Mouse (Mus musculus): ENCODE data around the gene Rnf121. TPM values are rescaled to one million over a fixed set of nuclear protein-coding genes. Genes with fewer than 3 reads are reported as not detected.
A peak's percentile ranks its signal among the peaks of the same experiment; 100 is the strongest.

Rnf121 gene
- polyA plus RNA-seq, 1 experiment from 2014 or later, result 22.3 TPM

DNA sequence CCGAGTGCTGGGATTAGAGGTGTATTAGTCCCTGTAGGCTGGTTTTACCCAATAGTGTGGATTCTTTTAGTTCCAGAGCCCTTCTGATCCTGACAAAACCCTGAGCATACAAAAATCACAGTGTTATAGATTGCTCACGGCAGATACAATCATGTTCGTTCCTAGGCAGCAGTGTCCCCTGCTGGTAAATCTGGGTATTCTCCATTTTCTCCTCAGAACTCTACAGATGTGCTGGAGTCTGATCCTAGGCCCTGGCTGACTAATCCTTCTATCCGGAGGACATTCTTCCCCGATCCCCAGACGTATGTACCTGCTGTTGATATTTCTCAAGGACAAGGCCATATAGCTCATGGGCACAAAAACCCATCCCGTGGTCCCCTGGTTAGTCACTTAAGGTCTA lies 13.2 kb upstream of the Rnf121 start:
- Histone ChIP-seq H3K4me1 (replicated peaks; ENCODE audit: control insufficient read depth, insufficient read depth, low read length) (no peaks in the 10 kb centered on the region), H3K27me3 (replicated peaks; ENCODE audit: control insufficient read depth, insufficient read depth, low read length) (no peaks in the 10 kb centered on the region), H3K9me3 (ENCODE audit: control insufficient read depth) (no peaks in the 10 kb centered on the region), H3K9ac (ENCODE audit: low read depth, low read length) (no peak overlapping the region), H3K4me2 (replicated peaks; ENCODE audit: low read depth) (no peak overlapping the region), H3K4me3 (ENCODE audit: low read depth, low read length) (no peak overlapping the region), H3K36me3 (ENCODE audit: control insufficient read depth, insufficient read depth) (peaks cover 63% of the 10 kb centered on the region), H3K27ac (ENCODE audit: low read depth, low read length) (no peak overlapping the region)
- TF ChIP-seq CTCF (IDR thresholded peaks at IDR 0.05; ENCODE audit: low read depth), result peak; percentile 90
- no peak for ATAC-seq
- 69% methylated on average over 7 of the region's 7 CpGs for WGBS

- no peak overlapping the region for H3K4me2 ChIP-seq (replicated peaks; ENCODE audit: low read depth)
- no peaks in the 10 kb centered on the region for H3K27me3 ChIP-seq (replicated peaks; ENCODE audit: control insufficient read depth, insufficient read depth, low read length)
- no peaks in the 10 kb centered on the region for H3K9me3 ChIP-seq (ENCODE audit: control insufficient read depth)
- peaks cover 63% of the 10 kb centered on the region for H3K36me3 ChIP-seq (ENCODE audit: control insufficient read depth, insufficient read depth)
- no peak for ATAC-seq
- WGBS, result 78% methylated on average over 7 of the region's 7 CpGs
- peak; percentile 76 for TF ChIP-seq CTCF (IDR thresholded peaks at IDR 0.05; ENCODE audit: low read depth)
- no peaks in the 10 kb centered on the region for H3K4me1 ChIP-seq (replicated peaks; ENCODE audit: control insufficient read depth, insufficient read depth, low read length)
- no peak overlapping the region for H3K27ac ChIP-seq (ENCODE audit: low read depth, low read length)
- H3K4me3 ChIP-seq (ENCODE audit: low read depth, low read length), result no peak overlapping the region
- no peak overlapping the region for H3K9ac ChIP-seq (ENCODE audit: low read depth, low read length)
Measured at GRCm38 (mm10) chr7:102076714-102077296, 11.5 kb upstream of the Rnf121 start.

GRCm38 (mm10) chr7:102066363-102066762 lies 1.1 kb upstream of the Rnf121 start:
- Histone ChIP-seq H3K4me3 (ENCODE audit: low read depth, low read length) (peak overlapping the region; percentile 70), H3K27me3 (replicated peaks; ENCODE audit: control insufficient read depth, insufficient read depth, low read length) (no peaks in the 10 kb centered on the region), H3K9ac (ENCODE audit: low read depth, low read length) (0 out of 2 replicates have a peak overlapping the region, but pooled peaks have one; percentile 26), H3K4me2 (replicated peaks; ENCODE audit: low read depth) (peak overlapping the region; percentile 72), H3K9me3 (ENCODE audit: control insufficient read depth) (no peaks in the 10 kb centered on the region), H3K36me3 (ENCODE audit: control insufficient read depth, insufficient read depth) (no peaks in the 10 kb centered on the region), H3K27ac (ENCODE audit: low read depth, low read length) (no peak overlapping the region), H3K4me1 (replicated peaks; ENCODE audit: control insufficient read depth, insufficient read depth, low read length) (peaks cover 17% of the 10 kb centered on the region; the same call in 1 of the 2 replicates)
- ATAC-seq, result no peak
- no peak for TF ChIP-seq CTCF (IDR thresholded peaks at IDR 0.05; ENCODE audit: low read depth)
- WGBS, result 54% methylated on average over 6 of the region's 6 CpGs

GRCm38 (mm10) chr7:102064655-102065045 lies 619 bp downstream of the Rnf121 start:
- Histone ChIP-seq H3K4me2 (replicated peaks; ENCODE audit: low read depth) (peak overlapping the region; percentile 72), H3K4me1 (replicated peaks; ENCODE audit: control insufficient read depth, insufficient read depth, low read length) (peaks cover 17% of the 10 kb centered on the region; the same call in 1 of the 2 replicates), H3K9me3 (ENCODE audit: control insufficient read depth) (no peaks in the 10 kb centered on the region), H3K9ac (ENCODE audit: low read depth, low read length) (peak overlapping the region; percentile 53), H3K4me3 (ENCODE audit: low read depth, low read length) (peak overlapping the region; percentile 70), H3K27ac (ENCODE audit: low read depth, low read length) (no peak overlapping the region; the same call in 1 of the 2 replicates), H3K27me3 (replicated peaks; ENCODE audit: control insufficient read depth, insufficient read depth, low read length) (no peaks in the 10 kb centered on the region), H3K36me3 (ENCODE audit: control insufficient read depth, insufficient read depth) (no peaks in the 10 kb centered on the region)
- WGBS, result 1% methylated on average over 9 of the region's 9 CpGs
- peak; percentile 10; the same call in 1 of the 2 replicates for ATAC-seq
- no peak for TF ChIP-seq CTCF (IDR thresholded peaks at IDR 0.05; ENCODE audit: low read depth)

DNA sequence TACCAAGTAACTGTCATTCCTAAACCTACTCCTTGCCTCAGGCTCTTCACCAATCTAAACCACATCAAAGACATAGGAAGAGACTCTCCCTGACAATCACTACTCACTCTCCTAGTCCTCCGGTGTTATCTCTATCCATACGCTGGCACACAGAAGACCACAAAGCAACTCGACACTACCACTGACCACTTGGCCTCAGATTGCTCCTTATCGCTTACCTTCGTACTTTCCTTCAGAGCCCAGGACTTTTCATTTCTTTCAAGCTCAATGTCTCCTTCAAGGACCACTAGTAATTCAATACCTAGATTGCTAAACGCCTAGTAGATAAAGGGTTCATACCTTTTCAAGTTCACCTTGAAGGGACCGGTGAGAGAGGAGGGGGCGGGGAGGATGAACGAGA lies 1.4 kb downstream of the Rnf121 start:
- H3K4me2 ChIP-seq (replicated peaks; ENCODE audit: low read depth), result peak overlapping the region; percentile 72
- H3K36me3 ChIP-seq (ENCODE audit: control insufficient read depth, insufficient read depth), result no peaks in the 10 kb centered on the region
- TF ChIP-seq CTCF (IDR thresholded peaks at IDR 0.05; ENCODE audit: low read depth), result no peak
- no peak overlapping the region for H3K27ac ChIP-seq (ENCODE audit: low read depth, low read length)
- peaks cover 17% of the 10 kb centered on the region; the same call in 1 of the 2 replicates for H3K4me1 ChIP-seq (replicated peaks; ENCODE audit: control insufficient read depth, insufficient read depth, low read length)
- H3K4me3 ChIP-seq (ENCODE audit: low read depth, low read length), result peak overlapping the region; percentile 70
- no peaks in the 10 kb centered on the region for H3K9me3 ChIP-seq (ENCODE audit: control insufficient read depth)
- 39% methylated on average over 9 of the region's 9 CpGs for WGBS
- 0 out of 2 replicates have a peak overlapping the region, but pooled peaks have one; percentile 53 for H3K9ac ChIP-seq (ENCODE audit: low read depth, low read length)
- no peaks in the 10 kb centered on the region for H3K27me3 ChIP-seq (replicated peaks; ENCODE audit: control insufficient read depth, insufficient read depth, low read length)
- no peak for ATAC-seq

GRCm38 (mm10) chr7:102062203-102062602 lies 3.1 kb downstream of the Rnf121 start:
- no peak for TF ChIP-seq CTCF (IDR thresholded peaks at IDR 0.05; ENCODE audit: low read depth)
- no peak overlapping the region for H3K4me3 ChIP-seq (ENCODE audit: low read depth, low read length)
- peak; percentile 15; the same call in 1 of the 2 replicates for ATAC-seq
- no peak overlapping the region for H3K9ac ChIP-seq (ENCODE audit: low read depth, low read length)
- H3K4me1 ChIP-seq (replicated peaks; ENCODE audit: control insufficient read depth, insufficient read depth, low read length), result peaks cover 17% of the 10 kb centered on the region; the same call in 1 of the 2 replicates
- no peaks in the 10 kb centered on the region for H3K27me3 ChIP-seq (replicated peaks; ENCODE audit: control insufficient read depth, insufficient read depth, low read length)
- WGBS, result 41% methylated on average over 1 of the region's 1 CpGs
- peak overlapping the region; percentile 50; the same call in 1 of the 2 replicates for H3K27ac ChIP-seq (ENCODE audit: low read depth, low read length)
- no peaks in the 10 kb centered on the region for H3K9me3 ChIP-seq (ENCODE audit: control insufficient read depth)
- H3K36me3 ChIP-seq (ENCODE audit: control insufficient read depth, insufficient read depth), result no peaks in the 10 kb centered on the region
- peak overlapping the region; percentile 43 for H3K4me2 ChIP-seq (replicated peaks; ENCODE audit: low read depth)
